8 mouse cellular contexts compared by ENCODE assay signal in the genomic region with DNA sequence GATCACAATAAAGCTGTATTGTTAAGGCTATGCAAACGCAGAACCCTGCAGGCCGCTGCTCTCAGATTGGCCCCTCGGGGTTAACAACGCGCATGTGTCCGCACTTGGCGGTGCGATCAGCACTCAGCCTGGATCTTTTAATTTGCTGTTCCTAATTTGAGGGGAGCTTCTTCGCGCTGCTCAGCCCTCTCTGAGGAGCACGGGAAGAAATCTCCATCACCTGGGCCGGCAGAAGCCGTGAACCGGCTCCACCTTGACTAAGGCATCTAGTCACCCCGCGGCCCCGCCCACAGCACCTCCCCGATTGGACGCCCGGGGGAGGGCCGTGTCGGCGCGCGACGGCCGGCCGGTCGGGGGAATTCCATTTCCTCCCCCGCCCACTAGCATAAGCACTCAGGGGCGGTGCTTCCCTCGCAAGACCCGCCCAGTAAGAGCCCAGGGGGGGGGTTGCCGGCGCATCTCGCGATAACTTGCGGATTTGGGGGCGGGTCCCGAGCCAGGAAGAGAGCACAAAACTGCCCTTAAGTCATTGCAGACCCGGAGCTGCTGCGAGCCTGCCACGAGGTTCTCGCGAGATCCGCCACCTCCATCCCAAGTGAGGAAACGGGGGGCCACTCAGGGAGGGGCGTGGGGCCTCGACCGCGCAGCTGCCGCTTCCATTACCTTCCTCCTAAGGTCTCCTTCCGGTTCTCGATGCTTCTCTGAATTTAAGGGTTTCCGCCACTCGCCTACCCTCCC. TPM values are rescaled to one million over a fixed set of nuclear protein-coding genes. Genes with fewer than 3 reads are reported as not detected.
A peak's percentile ranks its signal among the peaks of the same experiment; 100 is the strongest.
DNase-seq lines count a peak whose midpoint lies in the region; ATAC-seq and TF ChIP-seq lines count a peak whose summit lies in the region.

A gene (plus strand): TSS at position 392 of the 738 bp plus-strand sequence.

- peak; percentile 98 to 99 for DNase-seq in heart, postnatal 10 days
- peak; percentile 85 for DNase-seq in large intestine, adult 2 months (ENCODE audit: low read depth, low spot score)
- peak; percentile 99 for DNase-seq in liver, postnatal 0 days
- peak; percentile 99 for DNase-seq in testis, postnatal 10 days (ENCODE audit: low spot score)

- intact Hi-C loops in heart, postnatal 10 days (cut with DNase I) = loop anchor here (1.0 to 5.0 kb wide), 2 partner anchors 15 to 254 kb away; a partner anchor contains a TSS

- H3K27ac ChIP-seq in ES-Bruce4 (ENCODE audit: insufficient read depth, low read length) = peak within 1 kb of the TSS; percentile 89
- peak within 1 kb of the TSS; percentile 100 for H3K27ac ChIP-seq in forebrain, embryonic 13.5 days
- peak within 1 kb of the TSS; percentile 100 for H3K27ac ChIP-seq in liver, postnatal 0 days (ENCODE audit: low read depth)
- peak within 1 kb of the TSS; percentile 99 for H3K27ac ChIP-seq in neural tube, embryonic 14.5 days (ENCODE audit: low read depth, low read length)

- peaks cover 24% of the 10 kb centered on the region for H3K36me3 ChIP-seq in ES-Bruce4 (ENCODE audit: control insufficient read depth, insufficient read depth, low read length, poor library complexity, severe bottlenecking)
- H3K36me3 ChIP-seq in forebrain, embryonic 13.5 days (ENCODE audit: poor library complexity, severe bottlenecking) = 0 out of 2 replicates have a peak, but pooled peaks cover 3% of the 10 kb centered on the region
- H3K36me3 ChIP-seq in liver, postnatal 0 days (replicated peaks; ENCODE audit: insufficient read depth, low read length) = peaks cover 14% of the 10 kb centered on the region; the same call in 1 of the 2 replicates
- no peaks in the 10 kb centered on the region for H3K36me3 ChIP-seq in neural tube, embryonic 14.5 days (ENCODE audit: control insufficient read depth, insufficient read depth, low read length)

- peak within 1 kb of the TSS; percentile 97 for H3K4me2 ChIP-seq in forebrain, embryonic 13.5 days
- H3K4me2 ChIP-seq in liver, postnatal 0 days (ENCODE audit: low read depth, low read length) = peak within 1 kb of the TSS; percentile 86
- H3K4me2 ChIP-seq in neural tube, embryonic 14.5 days (ENCODE audit: low read depth, low read length) = peak within 1 kb of the TSS; percentile 98

- peak within 1 kb of the TSS; percentile 95 for H3K9ac ChIP-seq in ES-Bruce4 (ENCODE audit: low read depth, poor library complexity, severe bottlenecking)
- peak within 1 kb of the TSS; percentile 96 for H3K9ac ChIP-seq in forebrain, embryonic 13.5 days
- peak within 1 kb of the TSS; percentile 98 for H3K9ac ChIP-seq in liver, postnatal 0 days (replicated peaks)
- H3K9ac ChIP-seq in neural tube, embryonic 14.5 days (replicated peaks; ENCODE audit: low read depth, low read length) = peak within 1 kb of the TSS; percentile 78

- peak; percentile 46 for TF ChIP-seq POLR2A in ES-Bruce4 (IDR thresholded peaks at IDR 0.05; ENCODE audit: insufficient read depth, low read length)

- peak within 1 kb of the TSS; percentile 90 for H3K4me3 ChIP-seq in ES-Bruce4 (ENCODE audit: low read depth, low read length)
- peak within 1 kb of the TSS; percentile 97 for H3K4me3 ChIP-seq in forebrain, embryonic 13.5 days
- peak within 1 kb of the TSS; percentile 78 for H3K4me3 ChIP-seq in liver, postnatal 0 days (ENCODE audit: low read depth, low read length)
- H3K4me3 ChIP-seq in neural tube, embryonic 14.5 days (ENCODE audit: low read depth, low read length) = peak within 1 kb of the TSS; percentile 88

- WGBS in forebrain, embryonic 13.5 days = under 1% methylated on average over 55 of the region's 56 CpGs
- under 1% methylated on average over 56 of the region's 56 CpGs for WGBS in large intestine, adult 2 months
- WGBS in liver, postnatal 0 days (ENCODE audit: insufficient replicate concordance) = under 1% methylated on average over 52 of the region's 56 CpGs
- WGBS in neural tube, embryonic 14.5 days = under 1% methylated on average over 56 of the region's 56 CpGs

- H3K9me3 ChIP-seq in ES-Bruce4 (replicated peaks; ENCODE audit: control insufficient read depth, insufficient read depth, low read length, poor library complexity, severe bottlenecking) = no peaks in the 10 kb centered on the region
- no peaks in the 10 kb centered on the region for H3K9me3 ChIP-seq in forebrain, embryonic 13.5 days (replicated peaks)
- no peaks in the 10 kb centered on the region for H3K9me3 ChIP-seq in liver, postnatal 0 days (ENCODE audit: low read length)
- H3K9me3 ChIP-seq in neural tube, embryonic 14.5 days (ENCODE audit: control insufficient read depth, low read length) = no peaks in the 10 kb centered on the region

- TF ChIP-seq CTCF in ES-Bruce4 (IDR thresholded peaks at IDR 0.05; ENCODE audit: low read depth, low read length) = no peak
- no peak for TF ChIP-seq CTCF in liver, postnatal 0 days (IDR thresholded peaks at IDR 0.05; ENCODE audit: low read depth)

- ATAC-seq in cerebellum, adult (ENCODE audit: insufficient number of reproducible peaks, low FRiP score, low TSS enrichment) = peak; percentile 89
- peak; percentile 95 for ATAC-seq in forebrain, embryonic 13.5 days
- peak; percentile 84 for ATAC-seq in liver, postnatal 0 days
- peak; percentile 95 for ATAC-seq in neural tube, embryonic 14.5 days (ENCODE audit: low read depth)

- no peaks in the 10 kb centered on the region for H3K27me3 ChIP-seq in ES-Bruce4 (ENCODE audit: control insufficient read depth, insufficient read depth, low read length, poor library complexity, severe bottlenecking)
- H3K27me3 ChIP-seq in forebrain, embryonic 13.5 days = no peaks in the 10 kb centered on the region
- no peaks in the 10 kb centered on the region for H3K27me3 ChIP-seq in liver, postnatal 0 days (ENCODE audit: insufficient read depth, low read length)
- H3K27me3 ChIP-seq in neural tube, embryonic 14.5 days (ENCODE audit: control insufficient read depth, insufficient read depth, low read length) = no peaks in the 10 kb centered on the region

- TF ChIP-seq EP300 in ES-Bruce4 (IDR thresholded peaks at IDR 0.05; ENCODE audit: insufficient read depth, low read depth, low read length) = peak; percentile 14; the same call in 1 of the 2 replicates
- peak; percentile 92 for TF ChIP-seq EP300 in liver, postnatal 0 days (IDR thresholded peaks at IDR 0.05; ENCODE audit: low read depth)

- H3K4me1 ChIP-seq in ES-Bruce4 (ENCODE audit: control insufficient read depth, insufficient read depth, low read length) = no peaks in the 10 kb centered on the region
- peaks cover 29% of the 10 kb centered on the region for H3K4me1 ChIP-seq in forebrain, embryonic 13.5 days
- 0 out of 2 replicates have a peak, but pooled peaks cover 2% of the 10 kb centered on the region for H3K4me1 ChIP-seq in liver, postnatal 0 days (ENCODE audit: insufficient read depth)
- H3K4me1 ChIP-seq in neural tube, embryonic 14.5 days (ENCODE audit: control insufficient read depth, insufficient read depth, low read length) = peaks cover 12% of the 10 kb centered on the region

RNA-seq across cellular contexts. Expression of the gene that starts here (rescaled TPM):
- 485 and 516 TPM in 2 replicates for polyA plus RNA-seq in ES-Bruce4 (2011; ENCODE audit: insufficient read depth, insufficient read length, low read depth, missing spikeins)
- 470 and 482 TPM in 2 replicates for polyA plus RNA-seq in forebrain, embryonic 13.5 days (2015; fragmentation: Nextera tagmentation; extraction: Ambion mirVana)
- total RNA-seq in heart, postnatal 10 days (2021) = 100 to 1,000 TPM; 358 to 365 TPM
- 174 and 281 TPM in 2 replicates for polyA plus RNA-seq in large intestine, adult 2 months (2012; rRNA removed)
- polyA plus RNA-seq in liver, postnatal 0 days (2015; fragmentation: Nextera tagmentation; extraction: Ambion mirVana) = 298 and 303 TPM in 2 replicates
- polyA plus RNA-seq in neural tube, embryonic 14.5 days (2014; fragmentation: Nextera tagmentation; extraction: Ambion mirVana) = 379 and 446 TPM in 2 replicates

Comparison
In these comparisons a context has a peak if more than half of its experiments do, and no peak if none do; other contexts are left out.
1. Peak in every context shown above with its lines: DNase-seq, ATAC-seq, H3K4me3 ChIP-seq and H3K27ac ChIP-seq.